Comparison of ENCODE assay signal across 17 mouse cellular contexts in genomic region chr14:20168478-20168877, GRCm38 (mm10).
"Had no signal": no experiment of that assay in that cellular context is flagged by ENCODE, and none has a peak within 500 bp of the region (broad histone marks: within the 10 kb centered on the region; RNA-seq: fewer than 3 reads in every experiment).

No protein-coding gene starts in this region.

- H3K27ac ChIP-seq: hindbrain, postnatal 0 days; limb, embryonic 13.5 days; liver, embryonic 15.5 days; macrophage; midbrain, embryonic 10.5 days; neural tube, embryonic 12.5 days; stomach, embryonic 15.5 days had no signal

- H3K9ac ChIP-seq: kidney, embryonic 15.5 days; limb, embryonic 13.5 days; liver, embryonic 15.5 days; lung, embryonic 14.5 days; neural tube, embryonic 12.5 days; stomach, embryonic 15.5 days had no signal

- DNase-seq: kidney, adult 2 months; kidney, postnatal 14 days; left cerebral cortex, postnatal 4 days; lung, embryonic 14.5 days; lung, postnatal 10 days; midbrain, embryonic 14.5 days; right cerebral cortex, postnatal 14 days; thymus, postnatal 14 days had no signal

- H3K36me3 ChIP-seq: kidney, embryonic 15.5 days; limb, embryonic 13.5 days; neural tube, embryonic 12.5 days; stomach, embryonic 15.5 days had no signal

- H3K9me3 ChIP-seq: kidney, embryonic 15.5 days; limb, embryonic 13.5 days; liver, embryonic 15.5 days; midbrain, embryonic 10.5 days; neural tube, embryonic 12.5 days; stomach, embryonic 15.5 days had no signal

- H3K4me2 ChIP-seq: kidney, embryonic 15.5 days; limb, embryonic 13.5 days; liver, embryonic 15.5 days; lung, embryonic 14.5 days; neural tube, embryonic 12.5 days; stomach, embryonic 15.5 days had no signal

- ATAC-seq: hindbrain, postnatal 0 days had no signal

- H3K27me3 ChIP-seq: kidney, embryonic 15.5 days; limb, embryonic 13.5 days; liver, embryonic 15.5 days; neural tube, embryonic 12.5 days; stomach, embryonic 15.5 days had no signal

- H3K4me3 ChIP-seq: kidney, embryonic 15.5 days; limb, embryonic 13.5 days; liver, embryonic 15.5 days; midbrain, embryonic 10.5 days; myocyte; neural tube, embryonic 12.5 days; stomach, embryonic 15.5 days had no signal
